Mouse (Mus musculus) cerebellum, adult 2 months (tissue): ENCODE results near the gene Rpl6. TPM values are rescaled to one million over a fixed set of nuclear protein-coding genes. Genes with fewer than 3 reads are reported as not detected.

Experiments used
- DNase-seq, 2 experiments: peaks; one replicate each; pipeline ENCODE4 v3.0.0; 2021
- H3K27ac ChIP-seq: fragments of 200-500 bp; 2 replicates; pipeline ENCODE4 v1.5.1; 2012; ENCODE audit warnings: low read length, control low read depth, inconsistent platforms; ENCODE audit not compliant: insufficient read depth
- H3K27me3 ChIP-seq: fragments of 200-500 bp; 2 replicates; pipeline ENCODE4 v1.6.1; 2012; ENCODE audit warnings: inconsistent platforms, mild to moderate bottlenecking, low read length, moderate library complexity; ENCODE audit not compliant: control insufficient read depth, insufficient read depth
- H3K4me1 ChIP-seq: fragments of 200-500 bp; 2 replicates; pipeline ENCODE4 v1.6.1; 2011; ENCODE audit warnings: low read length; ENCODE audit not compliant: control insufficient read depth, insufficient read depth
- H3K4me3 ChIP-seq: fragments of 200-500 bp; replicated peaks from 2 replicates; pipeline ENCODE3; 2011; ENCODE audit warnings: mild to moderate bottlenecking, low read depth, low read length, control low read depth; ENCODE audit not compliant: insufficient read depth
- CTCF ChIP-seq: fragments of 200-500 bp; IDR thresholded peaks from 2 replicates; pipeline ENCODE4 v1.5.1; 2011; ENCODE audit warnings: low read depth, mild to moderate bottlenecking, control low read depth, low read length, moderate library complexity, borderline replicate concordance; ENCODE audit not compliant: insufficient read depth
- POLR2A ChIP-seq: fragments of 200-500 bp; IDR thresholded peaks from 2 replicates; pipeline ENCODE4 v1.6.1; 2011; ENCODE audit warnings: low read length, control low read depth, borderline replicate concordance; ENCODE audit not compliant: insufficient read depth
- WGBS: fragments of 180-500 bp; shearing (Covaris S2); methylation state at CpG from one replicate; pipeline ENCODE4 v1.1.7; 2018; 5-methylcytosine and 5-hydroxymethylcytosine counted together
- polyA plus RNA-seq: library from polyadenylated mRNA; depleted of rRNA; stranded (reverse); fragments of >200 nt; gene quantifications from 2 replicates; pipeline ENCODE4 v1.2.3, GENCODE M21; 2012

Gene Rpl6
- polyA plus RNA-seq, 1 experiment, result 400 TPM

GRCm38 (mm10) chr5:121229182-121229581, 24.9 kb downstream of the Rpl6 start:
- TF ChIP-seq POLR2A, result no peak
- TF ChIP-seq CTCF, result no peak
- Histone ChIP-seq H3K27ac (no peak overlapping the region), H3K27me3 (no peaks in the 10 kb centered on the region), H3K4me3 (no peak overlapping the region), H3K4me1 (peaks cover 19% of the 10 kb centered on the region)
- DNase-seq, result no peak
- 92% methylated on average over 2 of the region's 2 CpGs for WGBS

GRCm38 (mm10) chr5:121230811-121231210, 26.5 kb downstream of the Rpl6 start:
- H3K27ac ChIP-seq, result peak overlapping the region; percentile 45; the same call in 1 of the 2 replicates
- WGBS, result 54% methylated on average over 9 of the region's 9 CpGs
- no peak overlapping the region for H3K4me3 ChIP-seq
- peaks cover 19% of the 10 kb centered on the region for H3K4me1 ChIP-seq
- DNase-seq, result no peak
- no peak for TF ChIP-seq POLR2A
- no peaks in the 10 kb centered on the region for H3K27me3 ChIP-seq

- H3K27me3 ChIP-seq, result no peaks in the 10 kb centered on the region
- no peak overlapping the region for H3K27ac ChIP-seq
- TF ChIP-seq POLR2A (no peak), CTCF (no peak)
- DNase-seq, result no peak
- H3K4me3 ChIP-seq, result no peak overlapping the region
- peaks cover 25% of the 10 kb centered on the region for H3K4me1 ChIP-seq
- WGBS, result 100% methylated on average over 1 of the region's 1 CpGs
These were observed 28.5 kb downstream of the Rpl6 start for GRCm38 (mm10) chr5:121232789-121233188.

- 76% methylated on average over 2 of the region's 2 CpGs for WGBS
- no peak overlapping the region for H3K4me3 ChIP-seq
- H3K27ac ChIP-seq, result no peak overlapping the region
- H3K27me3 ChIP-seq, result no peaks in the 10 kb centered on the region
- no peak for TF ChIP-seq POLR2A
- no peak for TF ChIP-seq CTCF
- no peak for DNase-seq
- H3K4me1 ChIP-seq, result peaks cover 25% of the 10 kb centered on the region
These were observed 29.4 kb downstream of the Rpl6 start for GRCm38 (mm10) chr5:121233726-121234125.

- TF ChIP-seq CTCF, result no peak
- no peak for TF ChIP-seq POLR2A
- DNase-seq, result peak; percentile 65 to 85
- 13% methylated on average over 5 of the region's 5 CpGs for WGBS
- H3K27me3 ChIP-seq, result no peaks in the 10 kb centered on the region
- H3K27ac ChIP-seq, result peak overlapping the region; percentile 76
- H3K4me3 ChIP-seq, result no peak overlapping the region
- peaks cover 27% of the 10 kb centered on the region for H3K4me1 ChIP-seq
These were observed 31.9 kb downstream of the Rpl6 start for GRCm38 (mm10) chr5:121236171-121236570.

GRCm38 (mm10) chr5:121238208-121238607, 33.9 kb downstream of the Rpl6 start:
- Histone ChIP-seq H3K27me3 (no peaks in the 10 kb centered on the region), H3K4me3 (no peak overlapping the region), H3K27ac (no peak overlapping the region; the same call in 1 of the 2 replicates), H3K4me1 (peaks cover 30% of the 10 kb centered on the region)
- DNase-seq, result peak in 1 of 2 experiments; percentile 68
- WGBS, result 7% methylated on average over 2 of the region's 2 CpGs
- TF ChIP-seq CTCF (no peak), POLR2A (no peak)

- Histone ChIP-seq H3K27me3 (no peaks in the 10 kb centered on the region), H3K4me3 (no peak overlapping the region), H3K4me1 (peaks cover 31% of the 10 kb centered on the region), H3K27ac (peak overlapping the region; percentile 62; the same call in 1 of the 2 replicates)
- peak; percentile 65 to 77 for DNase-seq
- TF ChIP-seq POLR2A (no peak), CTCF (no peak)
- WGBS, result 8% methylated on average over 5 of the region's 5 CpGs
These were observed 35.6 kb downstream of the Rpl6 start for GRCm38 (mm10) chr5:121239846-121240245.

GRCm38 (mm10) chr5:121241182-121241581, 36.9 kb downstream of the Rpl6 start:
- no peak overlapping the region for H3K4me3 ChIP-seq
- TF ChIP-seq CTCF (no peak), POLR2A (no peak)
- peaks cover 39% of the 10 kb centered on the region for H3K4me1 ChIP-seq
- H3K27me3 ChIP-seq, result no peaks in the 10 kb centered on the region
- no peak overlapping the region for H3K27ac ChIP-seq
- DNase-seq, result no peak
